Mouse (Mus musculus): Measurements from ENCODE around the gene Olfr843. TPM values are rescaled to one million over a fixed set of nuclear protein-coding genes. Genes with fewer than 3 reads are reported as not detected.

Olfr843 gene
- total RNA-seq (2021), result not detected
- long read RNA-seq, experiment 1, result 0 reads
- long read RNA-seq, experiment 2, result 0 reads

DNA sequence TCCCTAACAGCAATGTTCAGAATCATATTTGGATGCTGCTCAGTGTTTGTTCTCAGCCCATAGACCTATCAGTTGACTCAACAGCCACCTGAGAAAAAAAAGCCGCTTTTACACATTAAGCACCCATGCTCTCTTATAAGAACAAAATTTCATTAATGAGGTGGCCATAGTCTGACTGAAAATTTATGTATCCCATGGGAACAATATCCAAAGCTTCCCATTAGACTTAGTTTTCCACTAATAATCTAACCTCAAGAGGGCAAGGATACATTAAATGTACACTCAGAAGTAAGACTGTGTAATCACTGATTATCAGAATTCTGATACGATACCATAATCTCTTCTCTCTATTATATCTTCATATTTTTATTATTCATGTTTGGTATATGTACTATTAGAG is at the start of gene Olfr843:
Gene Olfr843 (minus strand): TSS at position 101 of the 400 bp plus-strand sequence.
- no peak for DNase-seq

Other genes with a start within 250 kb of the Olfr843 start
- not detected for gene Olfr835, start 219.3 kb downstream of the Olfr843 start, total RNA-seq (2021)
- not detected for gene Olfr836, start 131.6 kb downstream of the Olfr843 start, total RNA-seq (2021)
- not detected for gene Olfr837, start 115.7 kb downstream of the Olfr843 start, total RNA-seq (2021)
- gene Olfr839-ps1, start 74.7 kb downstream of the Olfr843 start, total RNA-seq (2021), result not detected
- not detected for gene Olfr844, start 64.4 kb upstream of the Olfr843 start, total RNA-seq (2021)
- gene Olfr845, start 84.5 kb upstream of the Olfr843 start, total RNA-seq (2021), result not detected
- gene Olfr846, start 112.0 kb upstream of the Olfr843 start, total RNA-seq (2021), result not detected
- gene Olfr847, start 126.7 kb upstream of the Olfr843 start, total RNA-seq (2021), result not detected
- not detected for gene Olfr849, start 188.3 kb upstream of the Olfr843 start, total RNA-seq (2021)
- not detected for gene Olfr850, start 226.3 kb upstream of the Olfr843 start, total RNA-seq (2021)
- gene Olfr851, start 241.3 kb upstream of the Olfr843 start, total RNA-seq (2021), result not detected